10 mouse cellular contexts compared by ENCODE assay signal in the genomic region with DNA sequence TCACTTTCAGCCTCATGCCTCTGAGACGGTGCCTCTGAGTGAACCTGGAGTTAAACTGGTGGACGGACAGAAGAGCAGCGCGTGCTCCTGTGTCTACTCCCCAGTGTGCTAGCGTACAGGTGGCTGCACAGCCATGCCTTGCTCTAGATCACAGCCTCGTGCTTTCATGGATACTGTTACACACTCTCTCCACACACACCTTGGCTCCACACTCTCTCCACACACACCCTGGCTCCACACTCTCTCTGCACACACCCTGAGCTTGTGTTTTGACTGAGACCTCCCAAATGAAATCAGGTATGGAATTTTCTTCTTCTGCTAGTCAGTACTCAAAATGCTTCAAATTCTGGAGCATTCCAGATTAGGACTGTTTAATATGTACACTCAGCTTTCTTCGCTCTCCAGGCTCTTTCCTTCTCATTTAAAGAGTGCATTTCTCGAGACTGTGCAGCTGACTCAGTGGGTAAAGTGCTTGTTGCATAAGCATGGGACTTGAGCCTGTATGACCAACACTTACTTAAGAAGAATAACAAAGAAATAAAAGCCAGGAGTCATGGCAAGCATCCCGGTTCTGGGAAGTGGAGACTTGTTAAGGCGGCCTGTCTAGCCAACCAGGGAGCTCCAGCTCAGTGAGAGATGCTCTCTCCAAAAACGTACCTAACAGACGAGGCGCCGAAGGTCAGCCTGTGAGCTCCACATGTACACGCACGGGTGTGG. TPM values are rescaled to one million over a fixed set of nuclear protein-coding genes. Genes with fewer than 3 reads are reported as not detected.
A peak's percentile ranks its signal among the peaks of the same experiment; 100 is the strongest.
DNase-seq lines count a peak whose midpoint lies in the region; ATAC-seq lines count a peak whose summit lies in the region.
"Had no signal": no experiment of that assay in that cellular context is flagged by ENCODE, and none has a peak within 500 bp of the region (broad histone marks: within the 10 kb centered on the region; RNA-seq: fewer than 3 reads in every experiment).

No protein-coding gene starts in this region.

- peaks cover 28% of the 10 kb centered on the region for H3K4me1 ChIP-seq in lung, embryonic 15.5 days
- peaks cover 17% of the 10 kb centered on the region for H3K4me1 ChIP-seq in neural tube, embryonic 15.5 days
- H3K4me1 ChIP-seq in forebrain, embryonic 13.5 days: peaks cover 16% of the 10 kb centered on the region

- peak; percentile 88 for ATAC-seq in lung, embryonic 15.5 days (ENCODE audit: borderline replicate concordance, extremely low read depth, low FRiP score, low TSS enrichment)
- ATAC-seq in neural tube, embryonic 15.5 days (ENCODE audit: low FRiP score): no peak
- no peak for ATAC-seq in forebrain, embryonic 13.5 days

- DNase-seq in 3134 (ENCODE audit: extremely low read depth, insufficient read length, low spot score) (peak; percentile 75), 3T3-L1 (ENCODE audit: low read depth, low spot score) (peak; percentile 90)
- peak; percentile 86 for DNase-seq in gonadal fat pad, adult 2 months (ENCODE audit: low read depth)
- DNase-seq in natural killer cell, adult 2 months (ENCODE audit: low spot score in 2 of 2): no peak
- no peak for DNase-seq in cerebellum, adult 8-10 months

- H3K36me3 ChIP-seq in lung, embryonic 15.5 days: no peaks in the 10 kb centered on the region
- no peaks in the 10 kb centered on the region for H3K36me3 ChIP-seq in neural tube, embryonic 15.5 days
- no peaks in the 10 kb centered on the region for H3K36me3 ChIP-seq in forebrain, embryonic 13.5 days (ENCODE audit: poor library complexity, severe bottlenecking)
- H3K36me3 ChIP-seq: forebrain, embryonic 12.5 days had no signal

- H3K4me2 ChIP-seq in lung, embryonic 15.5 days: peak overlapping the region; percentile 19; the same call in 1 of the 2 replicates
- H3K4me2 ChIP-seq in neural tube, embryonic 15.5 days: no peak overlapping the region
- no peak overlapping the region for H3K4me2 ChIP-seq in forebrain, embryonic 13.5 days
- H3K4me2 ChIP-seq: forebrain, embryonic 12.5 days; hindbrain, embryonic 14.5 days had no signal

- no peak overlapping the region for H3K9ac ChIP-seq in lung, embryonic 15.5 days
- no peak overlapping the region for H3K9ac ChIP-seq in neural tube, embryonic 15.5 days (replicated peaks)
- H3K9ac ChIP-seq in forebrain, embryonic 13.5 days: no peak overlapping the region
- H3K9ac ChIP-seq: forebrain, embryonic 12.5 days; hindbrain, embryonic 14.5 days had no signal

- H3K27me3 ChIP-seq in lung, embryonic 15.5 days: no peaks in the 10 kb centered on the region
- no peaks in the 10 kb centered on the region for H3K27me3 ChIP-seq in neural tube, embryonic 15.5 days (replicated peaks)
- H3K27me3 ChIP-seq in forebrain, embryonic 13.5 days: no peaks in the 10 kb centered on the region
- H3K27me3 ChIP-seq: forebrain, embryonic 12.5 days had no signal

- peak overlapping the region; percentile 91 for H3K27ac ChIP-seq in lung, embryonic 15.5 days
- H3K27ac ChIP-seq in neural tube, embryonic 15.5 days (replicated peaks): no peak overlapping the region
- H3K27ac ChIP-seq in forebrain, embryonic 13.5 days: no peak overlapping the region
- H3K27ac ChIP-seq: forebrain, embryonic 12.5 days; hindbrain, embryonic 14.5 days had no signal

- no peak overlapping the region for H3K4me3 ChIP-seq in lung, embryonic 15.5 days
- no peak overlapping the region for H3K4me3 ChIP-seq in neural tube, embryonic 15.5 days (replicated peaks)
- no peak overlapping the region for H3K4me3 ChIP-seq in forebrain, embryonic 13.5 days
- H3K4me3 ChIP-seq: forebrain, embryonic 12.5 days had no signal

- WGBS in lung, embryonic 15.5 days: 59% methylated on average over 16 of the region's 16 CpGs
- WGBS in neural tube, embryonic 15.5 days: 88% methylated on average over 16 of the region's 16 CpGs
- WGBS in forebrain, embryonic 13.5 days: 89% methylated on average over 16 of the region's 16 CpGs

- H3K9me3 ChIP-seq in lung, embryonic 15.5 days: no peaks in the 10 kb centered on the region
- H3K9me3 ChIP-seq in neural tube, embryonic 15.5 days (replicated peaks): no peaks in the 10 kb centered on the region
- no peaks in the 10 kb centered on the region for H3K9me3 ChIP-seq in forebrain, embryonic 13.5 days (replicated peaks)
- H3K9me3 ChIP-seq: forebrain, embryonic 12.5 days had no signal

RNA-seq across cellular contexts. Expression of a gene that starts 51.1 kb away (rescaled TPM):
- 6.5 and 7.8 TPM in 2 replicates for polyA plus RNA-seq in gonadal fat pad, adult 2 months (2012; rRNA removed)
- polyA plus RNA-seq in lung, embryonic 15.5 days (2015; fragmentation: Nextera tagmentation; extraction: Ambion mirVana): 214 and 217 TPM in 2 replicates
- 278 and 279 TPM in 2 replicates for polyA plus RNA-seq in neural tube, embryonic 15.5 days (2015; fragmentation: Nextera tagmentation; extraction: Ambion mirVana)
- polyA plus RNA-seq in forebrain, embryonic 13.5 days (2015; fragmentation: Nextera tagmentation; extraction: Ambion mirVana): 297 and 319 TPM in 2 replicates

Comparison
In these comparisons a context has a peak if more than half of its experiments do, and no peak if none do; other contexts are left out.
1. DNase-seq: peak in 3134 (single experiment), 3T3-L1 (single experiment) and gonadal fat pad, adult 2 months (single experiment); none in natural killer cell, adult 2 months (0 of 2) and cerebellum, adult 8-10 months (single experiment).
2. RNA of a gene that starts 51.1 kb away (polyA plus RNA-seq): 297 to 319 TPM in forebrain, embryonic 13.5 days, 278 to 279 TPM in neural tube, embryonic 15.5 days and 214 to 217 TPM in lung, embryonic 15.5 days; 6.5 to 7.8 TPM in gonadal fat pad, adult 2 months; every median in the first group is over 10 times any median in the second.